Mouse (Mus musculus) left cerebral cortex, adult 9 months (tissue): ENCODE data around the gene Nr4a2.

Experiments
- DNase-seq, 2 experiments: peaks; one replicate each; pipeline ENCODE4 v3.0.0; 2022; ENCODE audit warnings: low spot score in 2 of 2

Nr4a2 gene

GRCm38 (mm10) chr2:57111791-57112538 lies 11.8 kb downstream of the Nr4a2 start:
- DNase-seq: no peak

DNA sequence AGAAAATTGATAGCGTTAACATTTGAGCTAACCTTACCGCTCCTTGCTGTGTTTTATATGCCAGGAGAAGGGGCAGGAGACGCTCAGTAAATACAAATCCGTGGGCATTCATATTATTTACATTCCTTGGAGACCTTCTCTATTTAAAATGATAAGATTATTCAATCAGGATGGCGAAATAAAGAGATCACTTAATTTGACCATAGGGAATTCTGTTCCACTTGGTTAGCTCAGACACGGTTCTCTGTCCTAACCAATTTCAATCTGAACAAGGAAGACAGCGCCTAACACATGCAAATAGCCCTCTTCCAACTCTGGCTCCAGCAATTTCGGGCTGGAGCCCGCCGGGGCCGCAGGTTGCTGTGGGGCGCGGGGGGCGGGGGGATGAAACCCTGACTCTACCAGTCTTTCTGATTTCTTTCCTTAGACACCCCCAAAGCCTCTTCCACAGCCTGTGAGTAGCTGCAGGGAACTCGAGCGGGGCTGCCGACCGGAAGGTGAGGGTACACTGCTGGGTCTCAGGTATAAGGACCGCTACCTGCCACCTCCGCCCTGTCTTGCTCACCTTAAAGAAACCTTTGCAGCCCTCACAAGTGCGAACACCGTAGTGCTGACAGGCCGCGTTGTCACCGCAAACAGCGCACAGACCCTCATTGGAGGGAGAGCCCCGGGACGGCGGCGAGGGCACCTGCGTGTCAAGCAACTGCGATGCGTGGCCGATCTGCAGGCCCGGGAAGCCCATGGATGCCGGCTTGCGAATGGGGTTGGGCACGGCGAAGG lies 12.6 kb downstream of the Nr4a2 start:
- no peak for DNase-seq

DNA sequence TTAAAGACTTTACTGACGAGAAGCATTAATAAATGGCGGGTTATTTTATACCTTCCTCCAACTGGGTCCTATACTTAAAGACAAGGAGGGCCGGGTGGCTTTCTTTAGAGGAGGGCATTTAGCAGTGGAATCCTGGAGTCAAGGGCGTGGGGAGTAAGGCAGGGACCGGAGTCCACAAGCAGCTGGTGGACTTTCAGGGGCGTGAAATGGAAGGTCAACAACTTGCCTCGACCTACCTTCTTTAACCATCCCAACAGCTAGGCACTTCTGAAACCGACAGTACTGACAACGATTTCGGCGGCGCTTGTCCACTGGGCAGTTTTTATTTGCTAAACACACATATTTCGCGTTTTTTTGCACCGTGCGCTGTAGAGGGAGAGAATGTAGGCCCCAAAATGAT lies 13.4 kb downstream of the Nr4a2 start:
- DNase-seq: no peak

DNA sequence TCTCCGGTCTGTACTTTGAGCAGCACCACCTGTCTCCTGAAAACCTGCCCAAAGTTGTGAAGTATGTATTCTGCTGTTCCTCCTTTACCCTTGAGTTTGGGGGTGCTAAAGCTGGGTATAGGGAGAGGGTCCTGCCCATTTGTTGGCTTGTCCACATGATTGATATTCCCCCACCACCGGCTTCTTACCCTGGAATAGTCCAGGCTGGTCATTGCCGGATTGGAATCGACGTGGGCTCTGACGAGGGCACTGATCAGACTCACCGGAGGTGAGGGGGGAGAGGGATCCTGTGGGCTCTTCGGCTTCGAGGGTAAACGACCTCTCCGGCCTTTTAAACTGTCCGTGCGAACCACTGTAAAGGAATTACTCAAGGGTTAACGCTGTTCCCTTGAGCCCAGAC lies 13.9 kb downstream of the Nr4a2 start:
- no peak for DNase-seq

DNA sequence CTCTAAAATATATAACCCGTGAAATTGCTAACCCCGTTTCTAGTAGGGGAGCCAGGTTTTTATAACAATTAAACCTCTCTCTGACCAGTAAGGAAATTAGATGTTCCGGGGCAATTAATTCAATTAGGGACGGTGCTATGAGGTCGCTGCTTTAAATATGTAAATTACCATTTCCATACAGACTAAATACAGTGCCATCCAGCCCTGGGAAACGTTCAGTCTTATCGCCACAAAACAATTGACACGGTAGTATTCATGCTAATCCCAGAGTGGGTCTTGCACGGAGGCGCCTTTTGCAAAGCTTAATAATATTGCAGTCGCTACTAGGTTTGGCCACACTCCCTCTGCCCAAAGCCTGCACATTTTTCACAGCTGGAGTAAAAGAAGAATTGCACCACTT lies 14.5 kb downstream of the Nr4a2 start:
- no peak for DNase-seq

- no peak for DNase-seq
Observed at GRCm38 (mm10) chr2:57108349-57108930, 15.4 kb downstream of the Nr4a2 start.

DNA sequence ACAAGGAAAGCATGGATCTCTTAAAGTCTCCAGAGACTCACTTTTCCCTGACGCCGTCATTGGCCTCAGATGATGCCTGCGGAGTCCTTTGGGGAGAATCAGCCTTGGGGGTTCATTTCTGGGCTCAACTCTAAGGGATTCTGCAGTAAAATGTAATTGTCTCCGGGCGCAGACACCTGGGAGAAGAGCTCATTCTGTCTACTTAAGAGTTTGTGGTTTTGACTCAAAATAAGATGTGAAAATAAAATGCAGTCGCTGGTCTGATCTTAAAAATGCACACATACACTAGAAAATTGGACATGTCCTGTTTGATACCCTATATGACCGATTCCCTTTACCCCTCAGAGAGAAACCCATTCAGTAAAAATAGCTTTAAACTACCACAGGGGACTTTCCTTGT lies 18.4 kb downstream of the Nr4a2 start:
- no peak for DNase-seq

DNA sequence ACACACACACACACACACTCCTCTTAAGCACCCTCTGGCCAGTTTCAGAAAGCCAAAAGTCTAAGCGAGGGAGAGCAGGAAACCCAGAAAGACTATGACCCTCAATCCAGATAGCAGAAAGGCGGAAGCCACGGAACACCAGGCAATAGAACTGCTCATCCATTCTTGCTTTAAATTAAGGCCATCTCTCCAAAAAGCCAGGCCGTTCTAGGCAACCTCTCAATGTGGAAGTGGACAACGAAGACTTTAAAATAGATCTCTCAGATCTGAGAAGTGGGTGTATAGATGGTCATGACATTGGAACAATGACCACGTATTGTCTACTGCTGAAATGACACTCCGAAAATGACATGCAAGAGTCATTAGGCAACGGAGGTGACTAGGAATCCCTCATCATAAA lies 19.1 kb downstream of the Nr4a2 start:
- DNase-seq: no peak

- no peak for DNase-seq
Observed at GRCm38 (mm10) chr2:57103845-57104660, 19.8 kb downstream of the Nr4a2 start.

DNA sequence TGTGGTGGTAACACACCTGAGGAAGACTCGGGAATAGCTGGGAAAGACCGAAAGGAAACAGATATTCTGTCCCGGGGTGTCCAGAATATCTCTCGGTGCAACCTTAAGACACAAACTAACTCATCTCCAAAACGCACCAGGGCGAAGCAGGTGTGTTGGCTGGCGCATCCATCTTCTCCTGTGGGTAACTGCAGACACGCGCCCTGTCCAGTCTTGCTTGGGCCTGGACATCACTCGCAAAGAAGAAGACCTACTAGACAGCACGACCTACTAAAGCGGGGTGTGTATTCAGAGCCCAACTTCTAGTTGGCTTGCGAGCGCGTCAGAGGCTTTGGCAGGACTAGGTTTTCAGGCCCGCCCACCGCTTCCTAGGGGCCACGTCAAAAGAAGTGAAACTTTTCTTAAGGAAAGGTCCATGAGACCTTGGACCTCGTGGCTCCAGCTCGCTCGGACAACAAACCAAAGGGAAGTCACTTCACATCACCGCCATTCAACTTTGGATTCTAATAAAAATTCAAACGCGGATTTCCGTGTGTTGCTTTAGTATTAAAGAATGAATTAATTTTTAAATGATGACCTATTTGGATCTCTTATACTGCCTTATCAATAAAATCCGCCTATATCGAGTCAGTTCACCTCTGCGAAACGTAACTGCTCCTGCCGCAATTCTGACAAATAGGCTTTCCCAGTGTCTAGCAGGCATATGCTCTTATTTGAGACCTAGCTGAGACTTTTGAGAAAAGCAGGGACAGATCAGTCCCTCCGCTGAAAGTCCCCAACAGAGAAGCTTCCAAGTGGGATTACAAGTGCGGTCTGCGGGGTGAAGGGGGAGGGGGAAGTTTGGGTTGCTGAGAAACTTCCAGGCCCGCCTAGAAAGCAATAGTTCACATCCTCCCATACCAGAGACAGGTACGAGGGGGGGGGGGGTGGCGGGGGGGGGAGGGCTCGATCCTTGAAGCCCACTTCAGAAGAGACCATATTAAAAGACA lies 20.7 kb downstream of the Nr4a2 start:
- DNase-seq: no peak

DNA sequence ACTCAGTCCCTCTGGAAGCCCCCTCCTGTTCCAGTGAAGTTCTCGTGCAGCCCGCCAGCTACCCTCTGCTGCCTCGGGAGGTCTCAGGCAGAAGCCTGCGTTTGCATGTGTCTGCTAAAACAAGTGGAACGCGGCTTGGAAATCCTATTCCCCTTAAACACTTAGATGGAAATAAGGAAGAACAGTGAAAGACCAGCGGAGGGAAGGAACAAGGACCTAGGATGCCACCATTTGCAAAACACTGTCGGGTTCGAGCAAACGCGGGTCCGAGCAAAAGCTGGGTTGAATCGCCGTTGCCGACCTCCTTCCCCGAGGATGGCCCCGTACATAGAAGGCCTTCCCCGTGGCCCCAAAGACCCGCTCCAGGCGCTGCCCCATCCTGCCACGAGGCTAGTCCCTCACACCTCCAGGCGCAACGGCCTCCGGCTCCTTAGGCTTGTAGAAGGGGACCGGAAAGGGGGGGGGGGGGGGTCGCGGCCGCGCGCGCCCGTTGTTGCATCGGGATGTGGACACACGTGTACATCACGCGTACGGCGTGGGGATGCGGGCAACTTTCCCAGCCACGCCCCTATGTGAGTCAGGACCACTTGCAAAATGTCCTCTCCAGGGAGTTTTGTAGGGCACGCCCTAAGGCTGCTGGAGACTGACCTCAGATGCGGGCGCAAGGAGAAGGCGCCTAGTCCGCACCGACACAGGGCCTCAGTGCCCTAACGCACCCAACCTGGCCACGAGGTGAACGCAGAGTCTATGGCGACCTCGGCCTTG lies 21.5 kb downstream of the Nr4a2 start:
- DNase-seq: no peak

GRCm38 (mm10) chr2:57100241-57100640 lies 23.6 kb downstream of the Nr4a2 start:
- no peak for DNase-seq

GRCm38 (mm10) chr2:57072452-57072851 lies 51.4 kb downstream of the Nr4a2 start:
- DNase-seq: peak in 1 of 2 experiments; percentile 8

DNA sequence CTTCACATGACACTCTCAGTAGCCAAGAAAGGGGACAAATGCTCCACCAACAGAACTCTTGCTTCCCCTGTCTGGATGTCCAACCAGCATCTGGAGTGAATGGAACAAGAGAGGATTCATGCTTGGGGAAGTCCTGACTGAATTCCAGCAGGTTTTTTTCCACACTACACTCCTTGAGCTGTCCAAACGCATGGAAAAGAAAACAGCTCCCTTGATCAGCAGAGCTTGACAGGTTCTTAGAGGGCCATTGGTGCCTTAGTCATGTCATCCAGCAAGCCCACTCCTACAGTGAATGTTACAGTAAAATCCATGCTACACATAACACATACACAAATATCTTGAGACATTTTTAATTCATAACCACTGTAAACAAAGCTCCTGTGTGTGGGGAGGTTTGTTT lies 60.3 kb downstream of the Nr4a2 start:
- no peak for DNase-seq
